Mouse (Mus musculus) liver, embryonic 11.5 days (tissue): ENCODE results near the gene Yars2. TPM values are rescaled to one million over a fixed set of nuclear protein-coding genes. Genes with fewer than 3 reads are reported as not detected.

Experiments
- ATAC-seq: fragments of 200-750 bp; cut with Nextera tagmentation; replicated peaks from 2 replicates; pipeline ENCODE4 v1.8.0; 2017; ENCODE audit warnings: moderate number of reproducible peaks, mild to moderate bottlenecking, moderate TSS enrichment, moderate library complexity; ENCODE audit not compliant: low FRiP score
- DNase-seq: peaks from one replicate; pipeline ENCODE4 v3.0.0-alpha.2; 2017; ENCODE audit warnings: low spot score
- H3K27ac ChIP-seq: fragments of 300-500 bp; sonication (generic); 2 replicates; pipeline ENCODE4 v1.5.1; 2014; ENCODE audit warnings: mild to moderate bottlenecking, low read depth, low read length, control low read depth
- H3K27me3 ChIP-seq: fragments of 300-500 bp; sonication (generic); replicated peaks from 2 replicates; pipeline ENCODE4 v1.6.1; 2014; ENCODE audit warnings: low read length, mixed read lengths; ENCODE audit not compliant: control insufficient read depth, insufficient read depth
- H3K36me3 ChIP-seq: fragments of 300-500 bp; sonication (generic); 2 replicates; pipeline ENCODE4 v1.6.1; 2014; ENCODE audit warnings: mild to moderate bottlenecking, low read length, moderate library complexity, mixed read lengths; ENCODE audit not compliant: control insufficient read depth, insufficient read depth
- H3K4me1 ChIP-seq: fragments of 300-500 bp; sonication (generic); replicated peaks from 2 replicates; pipeline ENCODE4 v1.6.1; 2014; ENCODE audit warnings: low read length, mixed read lengths; ENCODE audit not compliant: control insufficient read depth, insufficient read depth
- H3K4me2 ChIP-seq: fragments of 300-500 bp; sonication (generic); 2 replicates; pipeline ENCODE4 v1.6.1; 2014; ENCODE audit warnings: mild to moderate bottlenecking, control low read depth, moderate library complexity
- H3K4me3 ChIP-seq: fragments of 300-500 bp; sonication (generic); 2 replicates; pipeline ENCODE4 v1.5.1; 2014; ENCODE audit warnings: low read depth, low read length, control low read depth
- H3K9ac ChIP-seq: fragments of 300-500 bp; sonication (generic); 2 replicates; pipeline ENCODE4 v1.6.1; 2014; ENCODE audit warnings: low read depth, low read length, control low read depth
- H3K9me3 ChIP-seq: fragments of 300-500 bp; sonication (generic); 2 replicates; pipeline ENCODE4 v1.6.1; 2016; ENCODE audit warnings: low read length, inconsistent platforms, mixed read lengths; ENCODE audit not compliant: control insufficient read depth
- WGBS: fragments of 180-500 bp; shearing (Covaris S2); extraction: QIAGEN DNeasy Blood & Tissue Kit; methylation state at CpG from one replicate; pipeline ENCODE4 v1.1.7; 2014; 5-methylcytosine and 5-hydroxymethylcytosine counted together
- polyA plus RNA-seq: library from polyadenylated mRNA; unstranded; fragments of >200 nt; fragmentation: Nextera tagmentation; extraction: Ambion mirVana; gene quantifications from 2 replicates; pipeline ENCODE4 v1.2.1, GENCODE M21; 2014

Gene Yars2
- polyA plus RNA-seq, 1 experiment from 2014 or later: 62.9 TPM

- H3K4me2 ChIP-seq: no peak overlapping the region
- no peak overlapping the region for H3K9ac ChIP-seq
- H3K36me3 ChIP-seq: no peaks in the 10 kb centered on the region
- no peaks in the 10 kb centered on the region for H3K9me3 ChIP-seq
- no peaks in the 10 kb centered on the region for H3K27me3 ChIP-seq
- no peak overlapping the region for H3K4me3 ChIP-seq
- ATAC-seq (no peak), DNase-seq (no peak)
- WGBS: 86% methylated on average over 6 of the region's 6 CpGs
- no peak overlapping the region for H3K27ac ChIP-seq
- H3K4me1 ChIP-seq: no peaks in the 10 kb centered on the region
These were observed 29.0 kb upstream of the Yars2 start for GRCm38 (mm10) chr16:16273752-16274151.

- under 1% methylated on average over 61 of the region's 61 CpGs for WGBS
- DNase-seq: no peak
- Histone ChIP-seq H3K9me3 (no peaks in the 10 kb centered on the region), H3K4me3 (peak overlapping the region; percentile 89), H3K4me1 (peaks cover 6% of the 10 kb centered on the region; the same call in 1 of the 2 replicates), H3K27ac (peak overlapping the region; percentile 90), H3K27me3 (no peaks in the 10 kb centered on the region), H3K4me2 (peak overlapping the region; percentile 82), H3K36me3 (peaks cover 9% of the 10 kb centered on the region; the same call in 1 of the 2 replicates), H3K9ac (peak overlapping the region; percentile 96)
- ATAC-seq: peak; percentile 62
These were observed 518 bp downstream of the Yars2 start for GRCm38 (mm10) chr16:16303138-16303827.

- Histone ChIP-seq H3K36me3 (peaks cover 12% of the 10 kb centered on the region; the same call in 1 of the 2 replicates), H3K9me3 (no peaks in the 10 kb centered on the region), H3K4me2 (peak overlapping the region; percentile 82), H3K4me3 (peak overlapping the region; percentile 89), H3K4me1 (peaks cover 6% of the 10 kb centered on the region; the same call in 1 of the 2 replicates), H3K27ac (peak overlapping the region; percentile 90; the same call in 1 of the 2 replicates), H3K27me3 (no peaks in the 10 kb centered on the region), H3K9ac (peak overlapping the region; percentile 96)
- no peak for ATAC-seq
- 18% methylated on average over 7 of the region's 7 CpGs for WGBS
- DNase-seq: no peak
These were observed 1.1 kb downstream of the Yars2 start for GRCm38 (mm10) chr16:16303888-16304287.

GRCm38 (mm10) chr16:16311319-16311718 lies 8.6 kb downstream of the Yars2 start:
- no peaks in the 10 kb centered on the region for H3K27me3 ChIP-seq
- DNase-seq (no peak), ATAC-seq (no peak; the same call in 1 of the 2 replicates)
- H3K9ac ChIP-seq: no peak overlapping the region
- no peak overlapping the region for H3K27ac ChIP-seq
- no peaks in the 10 kb centered on the region for H3K9me3 ChIP-seq
- H3K4me2 ChIP-seq: no peak overlapping the region
- peaks cover 21% of the 10 kb centered on the region for H3K36me3 ChIP-seq
- H3K4me1 ChIP-seq: no peaks in the 10 kb centered on the region
- no peak overlapping the region for H3K4me3 ChIP-seq
- WGBS: 87% methylated on average over 5 of the region's 5 CpGs

GRCm38 (mm10) chr16:16325775-16326336 lies 23.1 kb downstream of the Yars2 start:
- DNase-seq (no peak), ATAC-seq (no peak)
- H3K27ac ChIP-seq: no peak overlapping the region
- peaks cover 11% of the 10 kb centered on the region for H3K36me3 ChIP-seq
- H3K4me3 ChIP-seq: no peak overlapping the region
- H3K4me2 ChIP-seq: no peak overlapping the region
- H3K27me3 ChIP-seq: no peaks in the 10 kb centered on the region
- WGBS: 89% methylated on average over 5 of the region's 5 CpGs
- H3K9ac ChIP-seq: no peak overlapping the region
- no peaks in the 10 kb centered on the region for H3K9me3 ChIP-seq
- no peaks in the 10 kb centered on the region for H3K4me1 ChIP-seq

GRCm38 (mm10) chr16:16346420-16346819 lies 43.7 kb downstream of the Yars2 start:
- H3K27me3 ChIP-seq: no peaks in the 10 kb centered on the region
- H3K36me3 ChIP-seq: peaks cover 3% of the 10 kb centered on the region; the same call in 1 of the 2 replicates
- no peaks in the 10 kb centered on the region for H3K4me1 ChIP-seq
- ATAC-seq (no peak), DNase-seq (no peak)
- no peak overlapping the region for H3K4me3 ChIP-seq
- no peaks in the 10 kb centered on the region for H3K9me3 ChIP-seq
- 85% methylated on average over 5 of the region's 5 CpGs for WGBS
- no peak overlapping the region for H3K27ac ChIP-seq
- H3K9ac ChIP-seq: no peak overlapping the region
- no peak overlapping the region for H3K4me2 ChIP-seq

- peak overlapping the region; percentile 92; the same call in 1 of the 2 replicates for H3K27ac ChIP-seq
- H3K9ac ChIP-seq: peak overlapping the region; percentile 91
- peak overlapping the region; percentile 90 for H3K4me3 ChIP-seq
- H3K4me1 ChIP-seq: no peaks in the 10 kb centered on the region; the same call in 1 of the 2 replicates
- DNase-seq (no peak), ATAC-seq (no peak)
- 4% methylated on average over 6 of the region's 6 CpGs for WGBS
- no peaks in the 10 kb centered on the region; the same call in 1 of the 2 replicates for H3K9me3 ChIP-seq
- no peaks in the 10 kb centered on the region for H3K27me3 ChIP-seq
- peaks cover under 1% of the 10 kb centered on the region; the same call in 1 of the 2 replicates for H3K36me3 ChIP-seq
- H3K4me2 ChIP-seq: peak overlapping the region; percentile 82
These were observed 55.1 kb downstream of the Yars2 start for GRCm38 (mm10) chr16:16357908-16358307.

GRCm38 (mm10) chr16:16358481-16359100 lies 55.8 kb downstream of the Yars2 start, which contains the start of gene Dnm1l:
Dnm1l (minus strand) TSS chr16:16358959.
- Histone ChIP-seq H3K4me1 (no peaks in the 10 kb centered on the region; the same call in 1 of the 2 replicates), H3K9ac (peak within 1 kb of the TSS; percentile 91), H3K4me3 (peak within 1 kb of the TSS; percentile 90), H3K4me2 (peak within 1 kb of the TSS; percentile 82), H3K9me3 (no peaks in the 10 kb centered on the region), H3K36me3 (no peaks in the 10 kb centered on the region), H3K27me3 (no peaks in the 10 kb centered on the region), H3K27ac (peak within 1 kb of the TSS; percentile 92)
- DNase-seq: peak; percentile 86
- ATAC-seq: peak; percentile 100
- WGBS: under 1% methylated on average over 55 of the region's 55 CpGs
